Mouse (Mus musculus): ENCODE results near the gene Arhgap18. TPM values are rescaled to one million over a fixed set of nuclear protein-coding genes. Genes with fewer than 3 reads are reported as not detected.

The Arhgap18 gene
- polyA plus RNA-seq, 1 experiment from 2014 or later: 33.4 TPM

DNA sequence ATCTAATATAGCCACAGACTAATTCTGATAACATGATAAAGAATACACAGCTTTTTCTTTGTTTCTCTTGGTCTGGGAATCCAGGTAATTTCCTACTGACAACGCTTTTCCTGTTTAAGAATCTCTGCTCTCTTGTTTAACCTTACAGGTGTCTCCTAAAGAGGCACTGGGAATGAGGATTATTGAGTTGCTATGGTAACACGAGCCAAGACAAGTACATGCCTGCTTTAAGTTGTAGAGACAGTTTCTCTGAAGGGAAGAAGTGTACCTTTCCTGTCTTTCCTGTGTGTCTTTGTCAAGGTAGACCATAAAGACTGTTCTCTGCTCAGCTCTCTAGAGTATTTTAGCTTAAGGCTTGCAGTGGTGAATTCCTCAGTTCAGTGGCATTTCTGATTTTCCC lies 117.6 kb downstream of the Arhgap18 start:
- 0 out of 2 replicates have a peak, but pooled peaks cover 2% of the 10 kb centered on the region for H3K36me3 ChIP-seq
- 57% methylated on average over 2 of the region's 2 CpGs for WGBS
- H3K27me3 ChIP-seq (replicated peaks): no peaks in the 10 kb centered on the region
- H3K4me2 ChIP-seq: no peak overlapping the region
- no peak overlapping the region for H3K27ac ChIP-seq (ENCODE audit: poor library complexity, severe bottlenecking)
- H3K4me1 ChIP-seq (replicated peaks): no peaks in the 10 kb centered on the region
- ATAC-seq (ENCODE audit: insufficient number of reproducible peaks, low FRiP score): no peak
- no peak overlapping the region for H3K9ac ChIP-seq
- H3K9me3 ChIP-seq (replicated peaks): no peaks in the 10 kb centered on the region
- H3K4me3 ChIP-seq: no peak overlapping the region

DNA sequence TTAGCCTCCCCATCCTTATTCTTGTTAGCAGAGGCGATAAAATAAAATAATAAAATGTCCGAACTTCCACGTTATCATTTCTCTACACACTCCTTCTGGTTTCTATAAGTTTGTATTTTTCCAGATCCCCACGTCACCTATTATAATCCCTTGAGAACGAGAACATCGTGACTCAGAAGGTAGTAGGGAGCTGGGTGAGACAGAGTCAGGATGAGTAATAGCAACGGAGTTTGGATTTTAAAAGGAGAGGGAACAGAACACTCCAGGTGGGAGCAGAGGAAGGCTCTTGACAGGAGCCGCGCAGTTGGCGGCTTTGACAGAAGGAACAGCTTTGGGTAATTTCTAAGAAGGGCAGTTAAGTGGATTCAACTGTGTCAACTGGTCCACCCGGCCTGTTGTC lies 124.1 kb downstream of the Arhgap18 start:
- Histone ChIP-seq H3K27ac (ENCODE audit: poor library complexity, severe bottlenecking) (no peak overlapping the region), H3K4me2 (no peak overlapping the region), H3K4me3 (no peak overlapping the region), H3K36me3 (peaks cover 6% of the 10 kb centered on the region; the same call in 1 of the 2 replicates), H3K27me3 (replicated peaks) (no peaks in the 10 kb centered on the region), H3K9ac (no peak overlapping the region), H3K4me1 (replicated peaks) (peaks cover 4% of the 10 kb centered on the region), H3K9me3 (replicated peaks) (no peaks in the 10 kb centered on the region)
- WGBS: 81% methylated on average over 11 of the region's 11 CpGs
- no peak for ATAC-seq (ENCODE audit: insufficient number of reproducible peaks, low FRiP score)

DNA sequence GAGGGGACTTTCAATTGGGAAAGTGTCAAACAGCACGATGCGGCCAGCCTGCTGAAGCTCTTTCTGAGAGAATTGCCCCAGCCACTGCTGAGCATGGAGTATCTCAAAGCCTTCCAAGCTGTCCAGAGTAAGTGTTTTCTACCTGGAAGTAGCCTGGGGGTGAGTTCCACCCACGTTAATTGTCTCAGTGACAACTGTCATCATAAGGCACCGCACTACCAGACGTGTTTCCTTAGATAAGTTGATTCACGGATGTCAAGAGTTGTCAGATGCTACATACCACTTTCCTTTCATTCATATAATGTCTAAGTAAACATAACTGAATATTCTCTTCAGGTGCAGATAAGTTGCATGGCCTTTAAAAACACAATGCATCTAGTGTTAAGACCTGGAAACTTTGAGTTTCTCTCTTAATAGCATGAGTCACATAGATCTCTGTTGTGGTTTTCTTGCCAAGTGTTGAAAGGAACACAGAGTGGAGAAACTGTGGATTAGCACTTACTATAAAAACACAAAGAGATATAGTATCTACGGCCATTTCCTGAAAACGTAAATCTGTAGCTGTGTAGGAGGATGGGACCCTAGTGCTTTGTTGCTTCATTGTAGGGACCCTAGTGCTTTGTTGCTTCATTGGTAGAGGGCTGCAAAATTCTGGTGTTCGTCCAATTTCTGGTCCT lies 125.8 kb downstream of the Arhgap18 start:
- no peak overlapping the region for H3K9ac ChIP-seq
- 32% methylated on average over 9 of the region's 9 CpGs for WGBS
- H3K4me1 ChIP-seq (replicated peaks): peaks cover 4% of the 10 kb centered on the region
- no peak overlapping the region for H3K4me2 ChIP-seq
- ATAC-seq (ENCODE audit: insufficient number of reproducible peaks, low FRiP score): peak; percentile 85
- H3K27me3 ChIP-seq (replicated peaks): no peaks in the 10 kb centered on the region
- peak overlapping the region; percentile 51; the same call in 1 of the 2 replicates for H3K27ac ChIP-seq (ENCODE audit: poor library complexity, severe bottlenecking)
- H3K4me3 ChIP-seq: no peak overlapping the region
- no peaks in the 10 kb centered on the region for H3K9me3 ChIP-seq (replicated peaks)
- peaks cover 7% of the 10 kb centered on the region; the same call in 1 of the 2 replicates for H3K36me3 ChIP-seq

DNA sequence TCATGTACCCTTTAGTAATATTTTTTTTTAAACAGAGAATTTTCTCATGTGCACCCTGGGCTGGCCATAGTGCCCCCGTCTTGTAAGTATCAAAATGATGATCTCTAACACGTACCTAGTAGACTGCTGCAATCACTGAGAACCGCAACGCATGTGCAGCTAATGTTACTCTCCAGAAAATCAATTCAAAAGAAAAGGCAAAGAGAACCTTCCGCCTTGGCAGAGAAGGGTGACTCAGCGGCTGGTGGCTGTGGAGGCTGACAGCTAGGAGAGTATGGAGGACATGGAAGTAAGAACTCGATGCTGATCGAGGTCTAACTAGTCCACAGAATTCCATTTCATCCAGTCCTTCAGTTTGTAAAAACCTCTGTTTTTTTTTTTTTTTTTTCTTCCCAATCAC lies 131.7 kb downstream of the Arhgap18 start:
- no peaks in the 10 kb centered on the region for H3K9me3 ChIP-seq (replicated peaks)
- no peaks in the 10 kb centered on the region for H3K4me1 ChIP-seq (replicated peaks)
- no peak overlapping the region for H3K9ac ChIP-seq
- H3K36me3 ChIP-seq: peaks cover 6% of the 10 kb centered on the region; the same call in 1 of the 2 replicates
- H3K27me3 ChIP-seq (replicated peaks): no peaks in the 10 kb centered on the region
- 83% methylated on average over 8 of the region's 8 CpGs for WGBS
- no peak overlapping the region for H3K4me2 ChIP-seq
- ATAC-seq (ENCODE audit: insufficient number of reproducible peaks, low FRiP score): no peak
- no peak overlapping the region for H3K27ac ChIP-seq (ENCODE audit: poor library complexity, severe bottlenecking)
- no peak overlapping the region for H3K4me3 ChIP-seq

DNA sequence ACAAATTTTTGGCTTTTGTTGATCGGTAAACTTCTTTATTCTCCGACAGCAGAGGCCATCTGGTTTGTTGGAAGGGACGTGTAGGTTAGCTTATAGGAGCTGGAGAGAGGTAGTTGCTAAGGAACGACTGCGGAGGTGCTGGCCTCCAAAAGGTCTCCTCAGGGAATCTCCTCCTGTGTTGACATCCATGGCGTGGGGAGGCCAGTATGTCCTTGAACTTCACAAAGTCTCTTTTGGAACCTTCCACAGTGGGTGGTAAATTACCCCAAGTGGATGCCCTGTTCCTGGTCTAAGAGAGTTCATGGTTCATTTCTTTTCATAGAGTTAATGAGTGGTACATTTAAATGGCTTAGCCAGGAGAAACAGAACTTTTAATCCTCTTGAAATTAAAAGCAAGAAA lies 136.0 kb downstream of the Arhgap18 start:
- H3K9me3 ChIP-seq (replicated peaks): no peaks in the 10 kb centered on the region
- H3K36me3 ChIP-seq: no peaks in the 10 kb centered on the region
- H3K27me3 ChIP-seq (replicated peaks): no peaks in the 10 kb centered on the region
- H3K4me2 ChIP-seq: no peak overlapping the region
- H3K9ac ChIP-seq: no peak overlapping the region
- H3K4me1 ChIP-seq (replicated peaks): no peaks in the 10 kb centered on the region
- no peak overlapping the region for H3K4me3 ChIP-seq
- H3K27ac ChIP-seq (ENCODE audit: poor library complexity, severe bottlenecking): no peak overlapping the region
- ATAC-seq (ENCODE audit: insufficient number of reproducible peaks, low FRiP score): no peak
- WGBS: 47% methylated on average over 6 of the region's 6 CpGs

DNA sequence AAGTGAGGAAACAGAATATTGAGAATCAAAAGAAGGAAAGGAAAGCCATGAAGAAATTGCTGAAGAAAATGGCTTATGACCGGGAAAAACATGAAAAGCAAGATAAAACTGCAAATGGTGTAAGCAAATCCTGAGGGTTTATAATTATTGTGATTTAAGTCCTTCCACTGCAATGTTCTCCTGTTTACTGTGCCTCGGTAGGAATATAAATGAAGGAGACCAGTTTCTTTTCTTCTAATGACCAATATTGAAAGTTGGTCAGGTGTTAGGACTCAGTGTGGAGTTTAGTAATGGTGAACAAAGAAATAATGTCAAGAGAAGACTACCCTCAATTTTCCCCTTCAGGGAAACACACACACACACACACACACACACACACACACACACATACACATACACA lies 136.5 kb downstream of the Arhgap18 start:
- no peaks in the 10 kb centered on the region for H3K27me3 ChIP-seq (replicated peaks)
- no peak overlapping the region for H3K9ac ChIP-seq
- no peak overlapping the region for H3K4me2 ChIP-seq
- 84% methylated on average over 2 of the region's 2 CpGs for WGBS
- no peak overlapping the region for H3K27ac ChIP-seq (ENCODE audit: poor library complexity, severe bottlenecking)
- no peaks in the 10 kb centered on the region for H3K4me1 ChIP-seq (replicated peaks)
- no peak overlapping the region for H3K4me3 ChIP-seq
- H3K36me3 ChIP-seq: no peaks in the 10 kb centered on the region
- no peaks in the 10 kb centered on the region for H3K9me3 ChIP-seq (replicated peaks)
- no peak for ATAC-seq (ENCODE audit: insufficient number of reproducible peaks, low FRiP score)

DNA sequence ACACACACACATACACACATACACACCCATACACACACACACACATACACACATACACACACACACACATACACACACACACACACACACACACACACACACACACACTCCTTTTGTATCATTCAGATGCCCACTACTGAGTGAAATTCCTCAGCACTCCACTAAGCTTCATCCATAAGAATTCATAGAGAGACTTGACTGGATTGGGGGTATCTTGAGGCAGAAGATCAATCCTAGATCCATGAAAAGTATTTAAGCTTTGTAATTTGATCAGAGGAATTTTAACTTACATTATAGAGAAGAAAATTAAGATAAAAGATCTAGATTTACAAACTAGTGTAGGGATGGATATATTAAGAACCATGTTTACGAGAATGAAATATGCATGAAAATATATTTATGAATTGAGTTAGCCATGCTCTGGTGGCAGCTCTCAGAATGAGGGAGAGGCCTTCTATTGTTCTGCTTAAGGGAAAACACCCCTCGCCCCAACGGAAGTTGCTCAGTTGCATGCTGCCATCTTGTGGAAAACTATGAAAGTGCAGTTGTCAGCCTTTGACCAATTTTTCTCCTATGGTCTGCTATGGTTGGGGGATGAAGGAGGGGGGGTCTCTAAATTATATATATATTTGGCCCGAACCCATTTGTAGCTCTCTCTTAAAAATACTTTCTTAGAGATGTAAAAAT lies 137.2 kb downstream of the Arhgap18 start:
- H3K4me2 ChIP-seq: no peak overlapping the region
- no peaks in the 10 kb centered on the region for H3K4me1 ChIP-seq (replicated peaks)
- no peak overlapping the region for H3K4me3 ChIP-seq
- 3% methylated on average over 4 of the region's 4 CpGs for WGBS
- H3K9me3 ChIP-seq (replicated peaks): no peaks in the 10 kb centered on the region
- peak; percentile 45; the same call in 1 of the 2 replicates for ATAC-seq (ENCODE audit: insufficient number of reproducible peaks, low FRiP score)
- no peak overlapping the region for H3K27ac ChIP-seq (ENCODE audit: poor library complexity, severe bottlenecking)
- H3K27me3 ChIP-seq (replicated peaks): no peaks in the 10 kb centered on the region
- no peaks in the 10 kb centered on the region for H3K36me3 ChIP-seq
- no peak overlapping the region for H3K9ac ChIP-seq

DNA sequence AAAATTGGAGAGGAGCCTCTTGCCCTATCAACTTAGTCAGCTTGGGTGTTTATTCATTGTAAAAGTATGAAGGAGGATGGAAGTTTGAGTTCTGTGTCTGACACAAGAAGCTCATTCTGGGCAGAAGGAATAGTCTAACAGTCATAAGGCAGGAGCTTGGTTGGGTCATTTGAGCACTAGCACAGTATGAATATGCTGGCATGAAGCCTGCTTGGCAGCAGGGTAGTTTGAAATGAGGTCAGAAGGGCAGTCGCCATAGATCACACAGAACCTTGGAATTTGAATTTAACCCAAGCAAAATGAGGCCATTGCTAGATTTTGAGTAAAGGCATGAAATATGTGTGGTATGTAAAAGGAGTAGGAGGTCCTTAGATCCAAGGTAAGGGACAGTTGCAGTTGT lies 139.9 kb downstream of the Arhgap18 start:
- ATAC-seq (ENCODE audit: insufficient number of reproducible peaks, low FRiP score): no peak
- H3K4me3 ChIP-seq: no peak overlapping the region
- no peaks in the 10 kb centered on the region for H3K9me3 ChIP-seq (replicated peaks)
- no peak overlapping the region for H3K27ac ChIP-seq (ENCODE audit: poor library complexity, severe bottlenecking)
- WGBS: 71% methylated on average over 1 of the region's 1 CpGs
- H3K36me3 ChIP-seq: no peaks in the 10 kb centered on the region
- no peak overlapping the region for H3K9ac ChIP-seq
- no peak overlapping the region for H3K4me2 ChIP-seq
- no peaks in the 10 kb centered on the region for H3K27me3 ChIP-seq (replicated peaks)
- H3K4me1 ChIP-seq (replicated peaks): no peaks in the 10 kb centered on the region

DNA sequence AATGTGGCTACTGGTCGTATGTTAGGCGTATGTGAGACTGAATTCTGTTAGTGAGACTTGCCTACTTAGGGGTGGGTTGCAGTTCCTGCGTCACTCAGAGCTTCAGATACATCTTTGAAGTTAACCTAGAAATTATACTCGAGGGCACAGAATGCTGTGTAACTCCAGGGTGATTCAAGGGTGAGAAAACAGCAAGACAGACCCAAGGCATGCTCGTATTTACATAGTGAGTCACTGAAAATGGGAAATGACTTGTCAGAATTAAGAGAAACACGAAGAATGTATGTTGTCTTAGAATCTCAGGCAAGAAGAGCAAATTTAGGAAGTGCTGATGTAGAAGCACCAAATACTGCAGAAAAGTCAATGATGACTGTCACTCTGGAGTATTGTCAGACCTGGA lies 142.5 kb downstream of the Arhgap18 start:
- ATAC-seq (ENCODE audit: insufficient number of reproducible peaks, low FRiP score): no peak
- H3K4me2 ChIP-seq: no peak overlapping the region
- WGBS: 70% methylated on average over 6 of the region's 6 CpGs
- no peak overlapping the region for H3K27ac ChIP-seq (ENCODE audit: poor library complexity, severe bottlenecking)
- no peaks in the 10 kb centered on the region for H3K9me3 ChIP-seq (replicated peaks)
- H3K9ac ChIP-seq: no peak overlapping the region
- H3K27me3 ChIP-seq (replicated peaks): no peaks in the 10 kb centered on the region
- H3K4me3 ChIP-seq: no peak overlapping the region
- no peaks in the 10 kb centered on the region for H3K4me1 ChIP-seq (replicated peaks)
- no peaks in the 10 kb centered on the region for H3K36me3 ChIP-seq

DNA sequence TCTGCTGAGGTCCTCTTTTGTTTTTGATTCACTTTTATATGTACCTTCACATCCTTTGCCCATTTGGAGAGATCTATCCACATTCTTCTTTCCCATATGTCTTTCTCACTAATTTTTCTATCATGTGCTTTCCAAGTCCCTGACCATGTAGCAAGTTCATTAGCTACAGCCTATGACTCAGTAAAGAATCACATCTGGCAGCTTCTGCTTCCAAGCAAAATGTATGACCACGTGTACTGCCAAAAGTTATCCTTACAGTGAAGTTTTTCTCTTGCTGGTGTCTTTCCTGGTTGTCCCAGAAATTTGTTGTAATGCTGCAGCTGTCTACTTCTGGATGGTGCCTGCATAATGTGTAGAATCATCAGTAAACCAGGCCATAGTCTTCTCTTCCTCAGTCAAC lies 147.2 kb downstream of the Arhgap18 start:
- no peak overlapping the region for H3K4me3 ChIP-seq
- ATAC-seq (ENCODE audit: insufficient number of reproducible peaks, low FRiP score): no peak
- no peaks in the 10 kb centered on the region for H3K27me3 ChIP-seq (replicated peaks)
- H3K27ac ChIP-seq (ENCODE audit: poor library complexity, severe bottlenecking): no peak overlapping the region
- 72% methylated on average over 1 of the region's 1 CpGs for WGBS
- no peaks in the 10 kb centered on the region for H3K36me3 ChIP-seq
- H3K4me1 ChIP-seq (replicated peaks): no peaks in the 10 kb centered on the region
- no peak overlapping the region for H3K9ac ChIP-seq
- no peak overlapping the region for H3K4me2 ChIP-seq
- H3K9me3 ChIP-seq (replicated peaks): no peaks in the 10 kb centered on the region

DNA sequence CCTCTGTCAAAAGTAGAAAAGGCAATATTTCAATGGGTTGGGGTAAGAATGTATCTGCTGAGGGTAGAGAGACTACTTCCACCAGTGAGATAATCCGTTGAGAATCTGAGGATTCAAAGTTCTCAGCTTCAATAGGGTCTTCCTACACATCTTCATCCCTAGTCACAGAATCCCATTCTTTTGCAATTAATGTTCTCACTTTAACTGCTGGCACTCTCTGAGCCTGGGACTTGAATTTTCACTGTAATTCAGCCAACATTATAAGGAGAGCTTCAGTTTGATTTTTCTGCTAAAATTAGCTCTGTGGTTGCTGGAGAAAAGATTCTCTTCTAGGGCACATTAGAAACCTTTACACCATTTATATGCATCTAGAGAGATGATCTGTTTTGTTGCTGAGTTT lies 150.6 kb downstream of the Arhgap18 start:
- Histone ChIP-seq H3K27me3 (replicated peaks) (no peaks in the 10 kb centered on the region), H3K4me3 (no peak overlapping the region), H3K4me2 (no peak overlapping the region), H3K4me1 (replicated peaks) (no peaks in the 10 kb centered on the region), H3K36me3 (peaks cover 10% of the 10 kb centered on the region), H3K27ac (ENCODE audit: poor library complexity, severe bottlenecking) (no peak overlapping the region), H3K9me3 (replicated peaks) (no peaks in the 10 kb centered on the region), H3K9ac (no peak overlapping the region)
- ATAC-seq (ENCODE audit: insufficient number of reproducible peaks, low FRiP score): no peak
- 82% methylated on average over 1 of the region's 1 CpGs for WGBS

Data from heart, embryonic 12.5 days (tissue).